In the genomic region with DNA sequence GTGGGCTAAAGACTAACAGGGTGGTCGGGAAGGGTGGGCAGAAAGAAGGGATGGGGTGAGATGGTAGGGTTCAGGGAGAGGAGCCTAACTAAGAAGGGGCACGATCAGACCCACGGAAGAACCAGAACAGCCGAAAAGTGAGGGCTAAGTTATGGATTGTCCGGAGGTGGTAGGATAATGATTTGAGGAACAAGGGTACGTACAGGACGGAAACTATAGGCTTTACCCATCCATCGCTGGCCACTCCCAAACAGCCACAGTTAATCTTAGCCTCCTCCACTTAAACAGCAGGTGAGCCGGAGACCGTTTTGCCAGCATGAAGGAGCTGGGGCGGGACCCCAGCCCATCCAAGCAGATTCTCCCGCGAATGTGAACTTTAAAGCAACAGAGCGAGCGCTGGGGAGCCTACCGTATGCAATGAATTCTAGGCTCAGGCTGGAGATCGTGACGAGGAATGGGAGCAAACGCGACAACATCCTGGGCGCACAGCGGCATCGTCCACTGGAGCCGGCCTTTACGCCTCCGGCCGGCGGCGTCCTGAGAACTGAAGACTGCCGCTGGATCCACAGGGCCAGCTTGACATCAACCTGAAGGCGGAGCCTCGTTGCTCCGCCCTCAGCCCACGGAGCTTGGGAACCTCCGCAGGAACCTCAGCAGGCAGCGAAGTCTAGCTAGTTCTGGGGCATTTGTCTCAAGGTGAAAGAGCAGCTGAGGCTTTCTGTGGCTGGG, we compare ENCODE assay signal across 8 mouse cellular contexts. TPM values are rescaled to one million over a fixed set of nuclear protein-coding genes. Genes with fewer than 3 reads are reported as not detected.
DNase-seq lines count a peak whose midpoint lies in the region; ATAC-seq and TF ChIP-seq lines count a peak whose summit lies in the region.

Gene Il10ra (minus strand): TSS at position 553 of the 729 bp plus-strand sequence.

- no peaks in the 10 kb centered on the region for H3K9me3 ChIP-seq in forebrain, postnatal 0 days (ENCODE audit: low read length)
- H3K9me3 ChIP-seq in hindbrain, embryonic 14.5 days (ENCODE audit: control insufficient read depth, low read length), result no peaks in the 10 kb centered on the region

- H3K4me1 ChIP-seq in forebrain, postnatal 0 days (ENCODE audit: insufficient read depth), result no peaks in the 10 kb centered on the region
- no peaks in the 10 kb centered on the region for H3K4me1 ChIP-seq in hindbrain, embryonic 14.5 days (replicated peaks; ENCODE audit: control insufficient read depth, insufficient read depth, low read length)

- H3K36me3 ChIP-seq in forebrain, postnatal 0 days (ENCODE audit: insufficient read depth), result no peaks in the 10 kb centered on the region
- no peaks in the 10 kb centered on the region for H3K36me3 ChIP-seq in hindbrain, embryonic 14.5 days (replicated peaks; ENCODE audit: control insufficient read depth, insufficient read depth)
- peaks cover 20% of the 10 kb centered on the region for H3K36me3 ChIP-seq in macrophage (ENCODE audit: inconsistent target)

- no peak for TF ChIP-seq CTCF in forebrain, postnatal 0 days (IDR thresholded peaks at IDR 0.05; ENCODE audit: low read depth)

- peak within 1 kb of the TSS; percentile 36 for H3K9ac ChIP-seq in forebrain, postnatal 0 days
- H3K9ac ChIP-seq in hindbrain, embryonic 14.5 days, result peak within 1 kb of the TSS; percentile 38; the same call in 1 of the 2 replicates

- intact Hi-C loops in left cerebral cortex, postnatal 14 days (cut with DNase I), result no loop called here

- H3K4me2 ChIP-seq in forebrain, postnatal 0 days (ENCODE audit: low read depth), result peak within 1 kb of the TSS; percentile 72
- peak within 1 kb of the TSS; percentile 76 for H3K4me2 ChIP-seq in hindbrain, embryonic 14.5 days (replicated peaks)

- H3K27me3 ChIP-seq in forebrain, postnatal 0 days (ENCODE audit: insufficient read depth, low read length), result peaks cover 12% of the 10 kb centered on the region; the same call in 1 of the 2 replicates
- H3K27me3 ChIP-seq in hindbrain, embryonic 14.5 days (ENCODE audit: control insufficient read depth, insufficient read depth, low read length), result peaks cover 14% of the 10 kb centered on the region

- WGBS in forebrain, postnatal 0 days, result 6% methylated on average over 36 of the region's 36 CpGs
- 10% methylated on average over 36 of the region's 36 CpGs for WGBS in hindbrain, embryonic 14.5 days
- under 1% methylated on average over 36 of the region's 36 CpGs for WGBS in macrophage (ENCODE audit: missing documents)

- peak within 1 kb of the TSS; percentile 41 for H3K4me3 ChIP-seq in forebrain, postnatal 0 days (ENCODE audit: low read depth, low read length)
- H3K4me3 ChIP-seq in hindbrain, embryonic 14.5 days (replicated peaks; ENCODE audit: low read length), result peak within 1 kb of the TSS; percentile 32
- peak within 1 kb of the TSS; percentile 99 for H3K4me3 ChIP-seq in macrophage (ENCODE audit: inconsistent target)

- peaks cover 70% of the 10 kb centered on the region for H3K79me2 ChIP-seq in macrophage (ENCODE audit: inconsistent target)

- peak; percentile 60 for DNase-seq in R1 (ENCODE audit: low read depth, low spot score)
- DNase-seq in cerebellum, adult 18-20 months, result peak; percentile 66 to 72
- peak; percentile 12 for DNase-seq in forebrain, postnatal 0 days
- DNase-seq in hindbrain, embryonic 14.5 days (ENCODE audit: low spot score), result peak; percentile 54
- peak; percentile 35 to 47 for DNase-seq in left cerebral cortex, postnatal 14 days (ENCODE audit: low spot score in 2 of 2)
- peak; percentile 29 for DNase-seq in retina, postnatal 7 days (ENCODE audit: low read depth, low spot score)
- peak; percentile 19 for DNase-seq in urinary bladder, postnatal 25 days (ENCODE audit: low spot score)

- no peak within 1 kb of the TSS for H3K27ac ChIP-seq in forebrain, postnatal 0 days (ENCODE audit: low read depth, low read length)
- no peak within 1 kb of the TSS for H3K27ac ChIP-seq in hindbrain, embryonic 14.5 days
- H3K27ac ChIP-seq in macrophage, result peak within 1 kb of the TSS; percentile 93

- ATAC-seq in forebrain, postnatal 0 days, result peak; percentile 29; the same call in 1 of the 2 replicates
- ATAC-seq in hindbrain, embryonic 14.5 days (ENCODE audit: low FRiP score), result no peak

RNA-seq across cellular contexts. Expression of gene Il10ra, which starts in this region (rescaled TPM):
- total RNA-seq in forebrain, postnatal 0 days (2014; rRNA removed), result 1.4 and 1.6 TPM in 2 replicates
- polyA plus RNA-seq in forebrain, postnatal 0 days (2015; fragmentation: Nextera tagmentation; extraction: Ambion mirVana), result 0.46 and 0.48 TPM in 2 replicates
- 0.68 and 0.85 TPM in 2 replicates for polyA plus RNA-seq in hindbrain, embryonic 14.5 days (2014; fragmentation: Nextera tagmentation; extraction: Ambion mirVana)
- 1 to 10 TPM; 2.5 to 2.7 TPM for total RNA-seq in left cerebral cortex, postnatal 14 days (2021)
- total RNA-seq in macrophage (2018; cell fraction: chromatin; rRNA removed), result 100 to 1,000 TPM; 199 to 663 (median 293) TPM
- total RNA-seq in macrophage (2018; cell fraction: cytosol; rRNA removed), result 100 to 1,000 TPM in 25 of 26 experiments, 10 to 100 TPM in 1; 81.1 to 253 (median 147) TPM
- 100 to 1,000 TPM; 160 to 690 (median 355) TPM for total RNA-seq in macrophage (2018; cell fraction: nucleus; rRNA removed)
- 35.9 to 150 TPM (median 72.1 TPM) in 3 replicates for polyA plus RNA-seq in macrophage (2018)

Comparison
In these comparisons a context has a peak if more than half of its experiments do, and no peak if none do; other contexts are left out.
1. RNA of gene Il10ra (polyA plus RNA-seq): 35.9 to 150 TPM in macrophage; 0.68 to 0.85 TPM in hindbrain, embryonic 14.5 days and 0.46 to 0.48 TPM in forebrain, postnatal 0 days; every median in the first group is over 10 times any median in the second.
2. Peak in DNase-seq, H3K4me3 ChIP-seq, H3K9ac ChIP-seq and H3K4me2 ChIP-seq in hindbrain, embryonic 14.5 days; RNA of the gene not detected or under 1 TPM.
3. DNase-seq: peak in every context shown above with its lines; median percentile 69 in cerebellum, adult 18-20 months; 60 in R1; 54 in hindbrain, embryonic 14.5 days; 41 in left cerebral cortex, postnatal 14 days; 29 in retina, postnatal 7 days; 19 in urinary bladder, postnatal 25 days; 12 in forebrain, postnatal 0 days.
4. H3K4me3 ChIP-seq: peak in every context shown above with its lines; median percentile 99 in macrophage; 41 in forebrain, postnatal 0 days; 32 in hindbrain, embryonic 14.5 days.